Mouse (Mus musculus) left cerebral cortex, postnatal 36 days (tissue): ENCODE data around the gene 2510009E07Rik. TPM values are rescaled to one million over a fixed set of nuclear protein-coding genes. Genes with fewer than 3 reads are reported as not detected.

Experiments
- DNase-seq, 2 experiments: peaks; one replicate each; pipeline ENCODE4 v3.0.0; 2021 to 2022; ENCODE audit warnings: low spot score in 2 of 2, mixed read lengths in 1 of 2
- intact Hi-C: fragments of 180-260 bp; cut with DNase I; formaldehyde crosslinking; loops from one replicate; pipeline ENCODE4 v1.15.1; 2025
- total RNA-seq, 2 experiments: library from RNA; stranded (reverse); gene quantifications; 2 replicates each; pipeline ENCODE4 v1.2.3; 2021

Gene 2510009E07Rik
- total RNA-seq, 2 experiments from 2014 or later: 46.9 to 47.0 TPM

GRCm38 (mm10) chr16:21604354-21604753, 90.1 kb downstream of the 2510009E07Rik start:
- peak in 1 of 2 experiments; percentile 0 for DNase-seq
- intact Hi-C loops: no loop called here

Other genes starting within 250 kb of the 2510009E07Rik start
- 1 to 10 TPM; 1.9 to 2.0 TPM for gene Ehhadh, start 93.1 kb upstream of the 2510009E07Rik start, total RNA-seq
- 10 to 100 TPM; 13.6 to 16.8 TPM for gene Map3k13, start 99.7 kb upstream of the 2510009E07Rik start, total RNA-seq